Mouse (Mus musculus) kidney, embryonic 14.5 days (tissue): ENCODE measurements around the gene Apoa5. TPM values are rescaled to one million over a fixed set of nuclear protein-coding genes. Genes with fewer than 3 reads are reported as not detected.
A peak's percentile ranks its signal among the peaks of the same experiment; 100 is the strongest.

Experiments
- ATAC-seq: fragments of 200-750 bp; cut with Nextera tagmentation; 2 replicates; pipeline ENCODE4 v1.8.0; 2017; ENCODE audit warnings: moderate number of reproducible peaks, mild to moderate bottlenecking, moderate TSS enrichment, moderate library complexity; ENCODE audit not compliant: low FRiP score, low TSS enrichment
- H3K27ac ChIP-seq: fragments of 300-500 bp; sonication (generic); 2 replicates; pipeline ENCODE4 v1.5.1; 2014; ENCODE audit warnings: low read depth, mild to moderate bottlenecking, low read length, moderate library complexity, mixed read lengths
- H3K27me3 ChIP-seq: fragments of 300-500 bp; sonication (generic); 2 replicates; pipeline ENCODE4 v1.6.1; 2014; ENCODE audit warnings: mild to moderate bottlenecking, low read length; ENCODE audit not compliant: control insufficient read depth, insufficient read depth
- H3K36me3 ChIP-seq: fragments of 300-500 bp; sonication (generic); 2 replicates; pipeline ENCODE4 v1.6.1; 2014; ENCODE audit warnings: low read length, mixed read lengths; ENCODE audit not compliant: control insufficient read depth, insufficient read depth
- H3K4me1 ChIP-seq: fragments of 300-500 bp; sonication (generic); 2 replicates; pipeline ENCODE4 v1.6.1; 2014; ENCODE audit warnings: low read length, mixed read lengths; ENCODE audit not compliant: control insufficient read depth, insufficient read depth
- H3K4me2 ChIP-seq: fragments of 300-500 bp; sonication (generic); replicated peaks from 2 replicates; pipeline ENCODE4 v1.6.1; 2014; ENCODE audit warnings: low read depth, mild to moderate bottlenecking, low read length
- H3K4me3 ChIP-seq: fragments of 300-500 bp; sonication (generic); 2 replicates; pipeline ENCODE4 v1.5.1; 2014; ENCODE audit warnings: mild to moderate bottlenecking, low read length
- H3K9ac ChIP-seq: fragments of 300-500 bp; sonication (generic); 2 replicates; pipeline ENCODE4 v1.6.1; 2014; ENCODE audit warnings: low read depth, mild to moderate bottlenecking, low read length, moderate library complexity
- H3K9me3 ChIP-seq: fragments of 300-500 bp; sonication (generic); 2 replicates; pipeline ENCODE4 v1.6.1; 2016; ENCODE audit warnings: low read length; ENCODE audit not compliant: control insufficient read depth
- WGBS: fragments of 180-500 bp; shearing (Covaris S2); extraction: QIAGEN DNeasy Blood & Tissue Kit; methylation state at CpG from one replicate; pipeline ENCODE4 v1.1.7; 2014; 5-methylcytosine and 5-hydroxymethylcytosine counted together
- polyA plus RNA-seq: library from polyadenylated mRNA; unstranded; fragments of >200 nt; fragmentation: Nextera tagmentation; extraction: Ambion mirVana; gene quantifications from 2 replicates; pipeline ENCODE4 v1.2.1, GENCODE M21; 2014

Gene Apoa5
- polyA plus RNA-seq, 1 experiment from 2014 or later: not detected

GRCm38 (mm10) chr9:46256177-46256576 is 12.3 kb upstream of the Apoa5 start:
- Histone ChIP-seq H3K27me3 (no peaks in the 10 kb centered on the region), H3K4me1 (no peaks in the 10 kb centered on the region), H3K36me3 (no peaks in the 10 kb centered on the region), H3K4me2 (no peak overlapping the region), H3K9ac (no peak overlapping the region), H3K9me3 (no peaks in the 10 kb centered on the region), H3K4me3 (no peak overlapping the region), H3K27ac (no peak overlapping the region)
- ATAC-seq: no peak
- WGBS: 91% methylated on average over 7 of the region's 7 CpGs

DNA sequence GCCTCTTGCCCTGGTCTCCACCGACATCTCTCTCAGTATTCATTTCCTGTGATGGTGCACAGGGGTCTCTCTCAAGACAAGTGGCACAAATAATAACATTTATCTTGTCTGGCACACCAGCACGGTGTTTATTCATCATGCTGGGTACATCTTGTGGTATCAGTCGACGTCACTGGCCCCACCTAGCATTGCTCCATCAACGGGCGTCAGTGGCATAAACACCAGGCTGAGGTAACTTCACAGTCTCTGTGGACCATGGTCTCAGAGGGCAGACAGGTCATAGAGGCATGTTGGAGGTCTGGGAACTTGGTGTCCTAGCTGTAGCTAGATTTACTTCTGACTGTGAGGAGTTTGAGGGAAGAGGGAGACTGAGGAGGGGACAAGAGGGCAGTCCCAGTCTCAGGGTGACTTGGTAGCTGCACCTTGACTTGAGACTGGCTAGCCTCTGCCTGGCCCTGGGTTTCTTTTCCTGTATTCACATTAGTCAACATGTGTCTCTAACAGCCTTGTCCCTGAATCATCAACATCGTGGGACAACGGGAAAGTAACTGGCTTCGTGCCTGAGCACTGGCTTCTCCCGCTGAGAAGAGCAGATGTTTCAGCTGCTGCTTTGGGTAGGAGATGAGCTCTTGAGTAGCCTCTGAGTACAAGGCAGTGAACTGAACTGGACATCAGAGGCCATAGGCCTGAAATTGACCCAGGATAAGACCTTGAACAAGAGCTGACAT is 11.6 kb upstream of the Apoa5 start:
- H3K4me1 ChIP-seq: no peaks in the 10 kb centered on the region
- no peak overlapping the region for H3K4me3 ChIP-seq
- H3K9me3 ChIP-seq: no peaks in the 10 kb centered on the region
- H3K4me2 ChIP-seq: no peak overlapping the region
- no peak overlapping the region for H3K9ac ChIP-seq
- H3K27me3 ChIP-seq: no peaks in the 10 kb centered on the region
- ATAC-seq: no peak
- no peaks in the 10 kb centered on the region for H3K36me3 ChIP-seq
- H3K27ac ChIP-seq: no peak overlapping the region
- WGBS: 86% methylated on average over 10 of the region's 10 CpGs

DNA sequence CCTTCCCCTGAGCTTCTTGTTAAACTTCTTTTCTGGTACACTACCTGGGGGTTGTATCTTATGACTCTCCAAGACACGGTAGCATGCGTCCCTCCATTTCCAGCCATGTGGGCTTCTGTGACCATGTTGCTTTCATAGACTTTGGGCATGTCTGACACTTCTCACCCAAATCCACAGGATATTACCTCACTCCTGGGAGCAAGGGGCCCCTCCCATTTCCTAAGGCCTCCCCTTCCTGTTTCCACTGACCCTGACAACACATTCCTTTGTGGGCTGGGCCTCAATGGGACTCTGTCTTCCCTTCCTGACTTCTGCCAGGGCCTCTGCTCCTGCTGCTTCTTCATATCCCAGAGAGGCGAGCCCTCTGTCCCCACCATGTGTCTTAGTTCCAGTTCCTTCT is 10.9 kb upstream of the Apoa5 start:
- 77% methylated on average over 3 of the region's 3 CpGs for WGBS
- Histone ChIP-seq H3K9me3 (no peaks in the 10 kb centered on the region), H3K9ac (no peak overlapping the region), H3K4me3 (no peak overlapping the region), H3K27ac (no peak overlapping the region), H3K27me3 (no peaks in the 10 kb centered on the region), H3K4me1 (no peaks in the 10 kb centered on the region), H3K4me2 (no peak overlapping the region), H3K36me3 (no peaks in the 10 kb centered on the region)
- no peak for ATAC-seq

DNA sequence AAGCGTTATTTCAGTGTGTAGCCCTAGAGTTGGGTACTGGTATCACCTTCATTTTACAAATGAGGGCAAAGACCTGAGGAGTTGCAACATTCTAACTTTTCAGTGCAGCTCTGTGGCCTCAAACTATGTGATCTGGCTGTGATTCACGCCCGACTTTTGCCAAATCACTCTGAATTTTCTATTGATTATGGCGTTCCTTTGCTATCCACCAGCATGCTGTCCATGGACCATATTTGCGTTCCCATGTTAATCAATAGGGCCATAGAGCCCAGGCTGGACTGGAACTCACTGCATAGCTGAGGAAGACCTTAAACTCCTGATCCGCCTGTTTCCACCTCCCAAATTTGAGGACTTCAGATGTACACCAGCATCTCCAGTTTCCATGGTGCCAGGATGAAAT is 9.3 kb upstream of the Apoa5 start:
- no peaks in the 10 kb centered on the region for H3K36me3 ChIP-seq
- no peak overlapping the region for H3K9ac ChIP-seq
- H3K4me1 ChIP-seq: no peaks in the 10 kb centered on the region
- ATAC-seq: no peak
- no peaks in the 10 kb centered on the region for H3K27me3 ChIP-seq
- no peak overlapping the region for H3K4me2 ChIP-seq
- H3K4me3 ChIP-seq: no peak overlapping the region
- H3K27ac ChIP-seq: no peak overlapping the region
- WGBS: 88% methylated on average over 6 of the region's 6 CpGs
- no peaks in the 10 kb centered on the region for H3K9me3 ChIP-seq

DNA sequence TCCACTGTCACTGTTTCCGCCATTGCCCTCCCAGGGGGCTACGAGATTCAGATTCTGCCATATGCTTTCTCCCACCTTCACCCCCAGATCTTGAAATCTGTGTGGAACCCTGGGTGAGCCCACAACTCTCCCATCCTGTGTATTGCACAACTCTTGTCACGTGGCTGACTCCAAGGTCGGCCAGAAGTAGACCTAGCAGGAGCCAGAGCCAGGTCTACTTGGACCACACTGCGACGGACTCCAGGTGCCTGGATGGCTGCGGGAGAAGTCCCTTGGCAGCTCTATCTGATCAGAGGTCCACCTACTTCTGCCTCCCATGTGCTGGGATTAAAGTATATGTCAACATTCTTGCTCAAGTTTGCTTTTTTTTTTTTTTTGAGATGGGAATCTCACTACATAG is 7.3 kb upstream of the Apoa5 start:
- Histone ChIP-seq H3K27me3 (no peaks in the 10 kb centered on the region), H3K4me1 (no peaks in the 10 kb centered on the region), H3K27ac (no peak overlapping the region), H3K9ac (no peak overlapping the region), H3K36me3 (no peaks in the 10 kb centered on the region), H3K9me3 (no peaks in the 10 kb centered on the region), H3K4me3 (no peak overlapping the region), H3K4me2 (no peak overlapping the region)
- ATAC-seq: no peak
- WGBS: 93% methylated on average over 7 of the region's 7 CpGs

- no peak overlapping the region for H3K9ac ChIP-seq
- peaks cover 9% of the 10 kb centered on the region; the same call in 1 of the 2 replicates for H3K27me3 ChIP-seq
- no peak for ATAC-seq
- H3K4me1 ChIP-seq: peaks cover 14% of the 10 kb centered on the region
- no peaks in the 10 kb centered on the region for H3K9me3 ChIP-seq
- no peak overlapping the region for H3K4me3 ChIP-seq
- H3K4me2 ChIP-seq: no peak overlapping the region
- H3K27ac ChIP-seq: no peak overlapping the region
- 91% methylated on average over 5 of the region's 5 CpGs for WGBS
- H3K36me3 ChIP-seq: no peaks in the 10 kb centered on the region
These were observed 692 bp downstream of the Apoa5 start for GRCm38 (mm10) chr9:46269125-46269524.

DNA sequence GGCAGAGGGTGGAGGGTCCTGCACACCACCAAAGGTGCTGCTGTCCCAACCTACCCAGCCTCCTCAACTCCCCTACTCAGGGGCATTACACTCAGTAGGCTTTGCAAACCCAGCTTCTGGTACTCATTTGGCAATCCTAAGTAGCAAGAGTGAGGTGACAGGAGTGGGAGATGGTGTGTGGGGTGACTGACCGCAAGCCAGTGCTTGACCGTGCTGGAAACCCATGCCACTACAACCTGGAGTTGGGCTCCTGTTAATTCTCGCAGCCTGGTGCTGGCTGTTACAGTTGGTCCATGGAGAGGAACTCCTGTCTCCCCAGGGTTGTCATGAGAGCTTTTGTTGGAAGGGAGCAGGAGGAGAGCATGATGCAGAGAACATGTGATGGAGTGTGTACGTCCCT is 2.3 kb downstream of the Apoa5 start:
- no peak overlapping the region for H3K27ac ChIP-seq
- peaks cover 14% of the 10 kb centered on the region for H3K4me1 ChIP-seq
- WGBS: 88% methylated on average over 4 of the region's 4 CpGs
- H3K9me3 ChIP-seq: no peaks in the 10 kb centered on the region
- H3K36me3 ChIP-seq: peaks cover 8% of the 10 kb centered on the region
- no peak overlapping the region for H3K4me2 ChIP-seq
- no peak for ATAC-seq
- H3K9ac ChIP-seq: no peak overlapping the region
- H3K4me3 ChIP-seq: no peak overlapping the region
- peaks cover 9% of the 10 kb centered on the region; the same call in 1 of the 2 replicates for H3K27me3 ChIP-seq

GRCm38 (mm10) chr9:46272070-46272469 is 3.6 kb downstream of the Apoa5 start:
- H3K4me2 ChIP-seq: no peak overlapping the region
- no peak overlapping the region for H3K27ac ChIP-seq
- ATAC-seq: no peak
- peaks cover 14% of the 10 kb centered on the region for H3K4me1 ChIP-seq
- H3K4me3 ChIP-seq: no peak overlapping the region; the same call in 1 of the 2 replicates
- H3K36me3 ChIP-seq: peaks cover 21% of the 10 kb centered on the region
- no peaks in the 10 kb centered on the region for H3K9me3 ChIP-seq
- WGBS: 89% methylated on average over 9 of the region's 9 CpGs
- H3K9ac ChIP-seq: no peak overlapping the region
- H3K27me3 ChIP-seq: peaks cover 9% of the 10 kb centered on the region; the same call in 1 of the 2 replicates

DNA sequence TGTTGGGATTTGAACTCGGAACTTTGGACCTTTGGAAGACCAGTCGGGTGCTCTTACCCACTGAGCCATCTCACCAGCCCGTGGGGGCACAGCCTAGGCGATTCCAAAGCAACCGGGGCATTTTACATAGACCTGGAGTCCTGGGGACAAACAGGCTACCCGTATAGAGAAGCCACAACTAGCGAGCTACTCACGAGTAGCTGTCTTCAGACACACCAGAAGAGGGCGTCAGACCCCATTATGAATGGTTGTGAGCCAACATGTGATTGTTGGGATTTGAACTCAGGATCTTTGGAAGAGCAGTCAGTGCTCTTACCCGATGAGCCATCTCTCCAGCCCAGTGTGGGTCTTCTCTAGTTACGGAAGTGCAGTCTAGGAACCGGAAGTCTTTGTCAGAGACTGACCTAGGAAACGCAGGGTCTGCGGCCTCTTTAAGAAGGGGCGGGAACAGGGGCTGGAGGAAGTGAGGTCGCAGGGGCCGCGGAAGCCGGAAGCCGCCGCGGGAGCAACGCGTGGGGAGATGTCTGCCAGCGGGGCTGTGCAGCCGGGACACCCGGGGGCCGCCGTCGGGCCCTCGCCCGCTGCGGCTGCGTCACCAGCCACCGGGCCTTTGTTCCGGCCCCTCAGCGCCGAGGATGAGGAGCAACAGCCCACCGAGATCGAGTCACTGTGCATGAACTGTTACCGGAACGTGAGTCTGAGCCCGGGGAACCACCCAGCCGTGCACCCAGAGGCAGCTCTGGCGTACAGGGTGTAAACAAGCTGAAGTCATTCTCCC is 4.4 kb downstream of the Apoa5 start, which contains the start of gene Zpr1:
Gene Zpr1, plus strand, starts transcription at position 388 of the 778 bp plus-strand sequence.
- H3K4me1 ChIP-seq: peaks cover 14% of the 10 kb centered on the region
- peak within 1 kb of the TSS; percentile 76 for H3K9ac ChIP-seq
- peak within 1 kb of the TSS; percentile 89 for H3K4me2 ChIP-seq
- H3K4me3 ChIP-seq: peak within 1 kb of the TSS; percentile 82
- WGBS: 6% methylated on average over 45 of the region's 45 CpGs
- H3K9me3 ChIP-seq: no peaks in the 10 kb centered on the region
- ATAC-seq: peak; percentile 96
- peaks cover 9% of the 10 kb centered on the region; the same call in 1 of the 2 replicates for H3K27me3 ChIP-seq
- H3K36me3 ChIP-seq: peaks cover 29% of the 10 kb centered on the region
- H3K27ac ChIP-seq: peak within 1 kb of the TSS; percentile 68; the same call in 1 of the 2 replicates
